Mouse (Mus musculus): Measurements from ENCODE around the gene Fam76a.
A peak's percentile ranks its signal among the peaks of the same experiment; 100 is the strongest.

Gene Fam76a

GRCm38 (mm10) chr4:132922558-132923008, at the start of gene Fam76a:
Gene Fam76a (minus strand): TSS chr4:132922558.
- peak; percentile 99 for DNase-seq (ENCODE audit: low spot score)

GRCm38 (mm10) chr4:132972101-132972500, 49.7 kb upstream of the Fam76a start:
- no peak for DNase-seq (ENCODE audit: low spot score)

DNA sequence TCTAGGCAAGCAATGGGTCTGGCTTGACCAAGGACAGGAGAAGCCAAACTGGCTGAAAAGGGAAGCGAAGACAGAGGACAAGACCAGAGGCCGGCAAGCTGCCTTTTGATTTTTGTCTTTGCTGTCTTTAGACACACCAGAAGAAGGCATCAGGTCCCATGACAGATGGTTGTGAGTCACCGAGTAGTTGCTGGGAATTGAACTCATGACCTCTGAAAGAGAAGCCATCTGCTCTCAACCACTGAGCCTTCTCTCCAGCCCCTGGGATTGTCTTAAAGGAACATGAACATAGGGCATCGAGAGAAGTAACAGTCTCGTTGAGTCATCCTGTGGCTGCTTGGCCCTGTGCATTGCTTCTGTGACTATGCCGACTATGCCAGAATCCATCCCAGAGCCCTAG, 49.2 kb upstream of the Fam76a start:
- no peak for DNase-seq (ENCODE audit: low spot score)

GRCm38 (mm10) chr4:132968105-132968938, 46.0 kb upstream of the Fam76a start:
- no peak for DNase-seq (ENCODE audit: low spot score)

DNA sequence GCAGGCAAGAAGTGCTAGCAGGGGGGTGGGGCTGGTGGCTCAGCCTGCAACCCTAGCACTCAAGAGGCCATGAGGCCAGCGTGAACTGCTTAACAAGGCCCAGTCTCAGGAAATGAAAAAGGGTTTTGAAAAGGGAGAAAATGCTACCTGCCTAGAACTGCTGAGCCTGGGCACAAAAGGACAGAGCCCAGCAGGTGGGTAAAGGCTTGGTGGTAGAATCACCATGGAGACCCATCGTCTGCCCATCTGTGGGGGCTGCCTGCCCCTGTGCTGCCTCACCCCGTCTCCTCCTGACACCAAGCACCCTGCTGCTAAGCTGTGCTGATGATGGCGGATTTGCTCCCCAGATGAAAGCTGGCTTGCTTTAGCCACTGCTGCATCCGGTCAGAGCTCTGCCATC, 42.1 kb upstream of the Fam76a start:
- no peak for DNase-seq (ENCODE audit: low spot score)

DNA sequence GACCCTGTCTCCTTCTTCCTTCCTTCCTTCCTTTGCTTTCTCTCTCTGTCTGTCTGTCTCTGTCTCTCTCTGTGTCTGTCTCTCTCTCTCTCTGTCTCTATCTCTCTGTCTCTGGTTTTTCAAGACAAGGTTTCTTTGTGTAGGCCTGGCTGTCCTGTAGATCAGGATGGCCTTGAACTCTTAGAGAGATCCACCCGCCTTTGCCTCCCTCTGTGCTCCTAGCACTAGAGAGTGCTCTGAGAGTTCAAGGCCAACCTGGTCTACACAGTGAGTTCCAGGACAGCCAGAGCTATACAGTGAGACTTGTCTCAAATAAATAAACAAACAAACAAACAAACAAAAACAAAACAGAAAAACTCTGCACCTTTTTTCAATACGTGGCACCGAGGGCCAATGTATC, 41.7 kb upstream of the Fam76a start:
- no peak for DNase-seq (ENCODE audit: low spot score)

DNA sequence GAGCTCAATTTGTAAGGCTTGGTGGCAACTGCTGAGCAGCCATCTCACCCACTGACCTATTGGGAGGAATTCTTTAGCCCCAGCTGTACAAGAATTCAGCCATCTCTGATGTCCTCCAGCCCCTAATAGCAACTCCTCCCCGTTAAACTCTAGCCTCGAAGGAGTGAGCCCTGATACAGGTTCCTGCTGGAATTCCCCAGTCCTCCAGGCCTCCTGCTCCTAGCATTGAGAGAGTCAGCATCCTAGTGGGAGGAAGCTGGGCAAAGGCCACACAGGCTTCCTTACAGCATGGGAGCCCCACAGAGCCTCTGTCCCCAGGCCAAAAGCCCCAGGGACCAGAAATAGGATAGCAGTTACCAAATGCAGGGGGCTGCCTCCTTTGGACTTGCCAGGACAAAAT, 41.1 kb upstream of the Fam76a start:
- DNase-seq (ENCODE audit: low spot score), result no peak

DNA sequence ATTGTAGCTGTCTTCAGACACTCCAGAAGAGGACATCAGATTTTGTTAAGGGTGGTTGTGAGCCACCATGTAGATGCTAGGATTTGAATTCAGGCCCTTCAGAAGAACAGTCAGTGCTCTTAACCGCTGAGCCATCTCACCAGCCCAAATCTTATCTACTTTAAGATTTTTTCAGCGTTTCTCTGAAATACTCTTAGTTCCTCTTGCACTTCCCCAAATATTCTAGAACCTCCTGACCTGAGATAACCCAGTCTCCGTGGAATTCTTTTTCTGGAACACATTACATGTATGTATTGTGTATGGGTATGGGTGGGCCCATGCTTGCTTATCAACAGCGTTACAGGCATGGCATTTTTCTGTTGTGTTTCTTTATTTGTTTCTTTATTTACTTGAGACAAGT, 40.3 kb upstream of the Fam76a start:
- DNase-seq (ENCODE audit: low spot score), result no peak

- no peak for DNase-seq (ENCODE audit: low spot score)
Measured at GRCm38 (mm10) chr4:132961866-132962265, 39.5 kb upstream of the Fam76a start.

DNA sequence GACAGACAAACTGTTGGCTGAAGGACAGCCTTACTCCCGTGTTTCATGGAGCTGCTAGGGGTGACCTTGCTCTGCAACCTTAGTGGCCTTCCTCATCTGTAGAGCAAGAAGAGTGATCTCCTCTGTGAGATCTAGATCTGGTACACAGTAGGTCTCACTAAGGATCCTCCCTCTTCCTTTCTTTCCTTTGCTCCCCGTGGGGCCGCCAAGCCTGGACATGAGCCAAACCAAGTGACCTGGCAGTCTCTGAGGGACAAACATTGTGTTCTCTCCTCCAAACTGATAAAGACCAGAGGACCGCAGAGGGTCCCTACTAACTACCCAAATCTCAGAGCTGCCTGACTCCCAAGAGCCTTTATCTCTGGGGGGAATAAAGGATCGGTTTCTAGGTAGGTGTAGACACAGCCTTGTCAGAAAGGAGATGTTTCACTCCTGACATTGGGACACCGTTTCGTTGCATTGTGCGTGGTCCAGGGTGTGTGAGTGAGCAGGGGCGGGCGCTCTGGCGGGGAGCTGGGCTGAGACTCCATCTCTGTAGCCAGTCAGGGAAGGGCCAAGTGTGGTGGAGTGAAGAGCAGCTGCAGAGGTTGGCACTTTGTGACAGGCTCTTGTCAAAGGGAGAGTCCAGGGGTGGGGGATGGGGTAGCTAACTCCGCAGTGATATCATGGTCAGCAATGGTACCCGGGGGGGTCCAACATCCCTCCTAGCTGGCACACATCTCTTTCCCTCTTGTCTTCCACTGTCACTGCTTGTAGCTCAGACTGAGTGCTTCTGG, 38.7 kb upstream of the Fam76a start:
- DNase-seq (ENCODE audit: low spot score), result peak; percentile 88

DNA sequence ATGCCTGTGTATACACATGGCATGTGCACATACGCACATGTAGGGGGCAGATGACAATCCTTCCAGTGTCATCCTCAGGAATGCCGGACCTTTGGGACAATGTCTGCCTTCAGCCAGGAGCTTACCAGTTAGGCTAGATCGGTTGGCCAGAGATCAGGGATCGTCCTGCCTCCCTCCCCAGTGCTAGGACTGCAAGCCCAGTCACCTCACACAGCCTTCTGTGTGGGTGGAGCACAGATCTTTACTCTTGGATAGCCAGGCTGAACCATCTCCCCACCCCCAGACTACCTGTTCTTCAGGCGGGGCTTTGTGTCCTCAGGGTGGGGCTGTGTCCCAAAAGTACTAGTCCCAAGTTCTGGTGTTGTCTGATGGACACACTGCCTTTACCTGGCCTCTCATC, 38.0 kb upstream of the Fam76a start:
- DNase-seq (ENCODE audit: low spot score), result no peak

- DNase-seq (ENCODE audit: low spot score), result no peak
Measured at GRCm38 (mm10) chr4:132959679-132960045, 37.3 kb upstream of the Fam76a start.

DNA sequence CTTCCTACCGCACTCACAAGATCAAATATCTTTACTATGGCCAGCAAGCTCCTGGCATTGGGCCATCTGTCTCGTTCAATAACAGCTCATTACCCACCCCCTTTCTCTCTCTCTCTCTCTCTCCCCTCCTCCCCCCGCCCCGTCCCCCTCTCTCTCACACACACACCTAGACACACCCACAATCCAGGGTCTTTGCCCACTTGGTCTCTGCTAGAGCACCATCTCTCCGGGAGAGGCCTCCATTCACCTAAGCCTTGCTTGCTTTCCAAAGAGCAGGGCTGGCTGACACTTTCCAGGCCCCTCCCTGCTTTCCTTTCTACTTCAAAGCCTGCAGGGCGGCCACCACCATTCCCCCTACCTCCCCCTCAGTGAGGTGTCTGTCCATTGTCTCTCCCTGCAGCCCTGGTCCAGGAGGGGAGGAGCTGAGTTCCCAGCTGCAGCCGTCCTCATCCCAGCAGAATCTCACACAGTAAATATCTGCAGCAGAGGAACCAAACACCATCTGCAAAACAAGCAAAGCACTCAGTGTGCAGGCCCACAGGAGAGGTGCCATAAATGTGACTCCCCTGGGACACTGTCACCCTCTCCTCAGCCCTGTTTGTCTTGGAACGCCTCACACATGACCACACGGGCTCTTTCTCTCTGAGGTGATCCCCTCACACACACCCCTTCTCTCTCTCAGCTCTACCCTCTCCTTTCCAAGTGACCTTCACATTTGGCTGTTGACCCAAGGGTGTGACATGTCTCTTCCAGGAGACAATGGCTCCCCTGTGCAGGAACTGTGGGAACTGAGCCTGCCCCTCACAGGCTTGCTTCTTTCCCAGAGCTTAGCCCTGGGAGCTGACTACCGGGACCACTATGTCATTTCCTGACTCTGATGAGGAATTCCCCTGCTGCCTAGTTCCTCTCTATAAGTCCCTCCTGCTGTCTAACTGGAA, 36.7 kb upstream of the Fam76a start:
- peak; percentile 76 for DNase-seq (ENCODE audit: low spot score)

DNA sequence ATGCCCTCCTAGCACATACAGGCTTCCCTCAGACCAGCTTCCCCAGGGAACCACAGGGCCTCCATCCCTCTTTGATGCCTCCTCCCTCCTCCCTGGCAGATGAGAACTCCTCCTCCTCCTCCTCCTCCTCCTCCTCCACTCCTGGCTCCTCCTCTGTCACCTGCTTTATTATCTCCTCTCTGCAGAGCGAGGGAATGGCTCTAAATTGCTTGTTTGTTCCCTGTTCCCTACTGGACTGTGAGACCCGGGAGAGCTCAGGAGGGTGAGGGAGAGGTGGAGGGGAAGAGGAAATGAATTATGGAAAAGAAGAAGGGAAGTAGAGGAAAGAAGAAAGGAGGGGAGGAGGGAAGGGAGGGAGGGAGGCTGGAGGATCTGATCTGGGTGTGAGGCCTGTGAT, 33.0 kb upstream of the Fam76a start:
- DNase-seq (ENCODE audit: low spot score), result no peak

- DNase-seq (ENCODE audit: low spot score), result no peak
Measured at GRCm38 (mm10) chr4:132954530-132955394, 32.4 kb upstream of the Fam76a start.

DNA sequence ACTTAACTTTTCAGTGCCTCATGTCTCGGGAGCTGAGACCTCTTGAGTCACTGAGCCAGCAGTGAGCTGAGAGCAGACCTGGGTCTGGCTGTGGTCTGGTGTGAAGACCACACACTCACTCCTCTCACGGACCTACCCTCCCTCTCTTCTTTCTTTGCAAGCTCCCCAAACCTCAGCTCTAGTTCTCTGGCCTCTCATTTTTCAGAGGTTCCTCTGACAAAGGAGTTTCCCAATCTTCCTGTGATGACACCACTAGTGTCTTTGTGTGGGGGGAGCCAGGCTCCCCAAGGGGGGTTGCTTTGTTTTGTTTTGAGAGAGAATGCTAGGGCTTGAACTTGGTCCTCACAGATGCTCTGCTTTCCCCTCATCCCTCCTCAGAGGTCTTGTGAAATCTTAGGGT, 28.6 kb upstream of the Fam76a start:
- DNase-seq (ENCODE audit: low spot score), result no peak

- no peak for DNase-seq (ENCODE audit: low spot score)
Measured at GRCm38 (mm10) chr4:132949882-132950532, 27.6 kb upstream of the Fam76a start.

DNA sequence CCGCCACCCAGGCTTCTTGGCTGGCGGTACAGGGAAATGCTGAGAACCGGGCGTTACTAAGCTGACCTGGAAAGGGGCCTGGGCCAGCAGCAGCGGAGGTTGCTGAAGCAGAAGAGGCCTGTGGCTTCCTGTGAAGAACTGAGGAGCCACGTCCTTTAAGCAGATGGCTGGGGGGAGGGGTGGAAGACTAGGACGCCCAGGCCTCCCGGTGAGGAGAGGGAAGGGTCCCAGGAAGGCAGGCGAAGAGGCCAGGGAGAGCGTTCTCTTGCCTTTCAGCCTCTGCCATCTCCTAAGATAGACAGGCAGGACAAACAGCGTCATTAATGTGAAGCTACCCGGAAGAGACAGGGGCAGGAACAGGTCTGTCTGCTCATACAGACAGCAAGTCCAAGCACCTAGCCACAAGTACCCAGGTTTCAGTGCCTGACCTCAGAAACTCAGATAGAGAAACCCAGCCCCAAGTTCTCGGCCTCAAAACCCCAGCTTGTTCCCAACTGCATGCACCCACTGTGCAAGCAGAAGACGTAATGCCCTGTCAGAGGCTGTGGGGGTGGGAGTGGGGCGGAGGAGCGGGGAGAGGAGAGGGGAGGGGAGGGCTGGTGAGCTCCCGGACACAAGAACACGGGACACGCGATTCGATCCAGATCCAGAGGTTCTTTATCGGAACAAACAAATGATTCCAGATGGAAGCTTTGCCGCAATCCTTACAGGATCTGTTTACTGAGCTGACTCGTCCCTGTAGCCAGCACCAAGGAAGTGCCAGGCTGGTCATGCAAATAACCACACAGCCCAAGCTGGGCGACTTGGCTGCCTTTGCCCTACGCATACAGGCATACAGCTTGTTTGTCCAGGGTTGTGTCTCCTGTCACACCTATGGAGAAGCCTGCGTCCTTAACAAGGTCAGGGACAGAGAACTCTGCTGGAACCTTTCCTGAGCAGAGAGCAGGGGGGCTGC, 24.0 kb upstream of the Fam76a start:
- peak; percentile 79 for DNase-seq (ENCODE audit: low spot score)

DNA sequence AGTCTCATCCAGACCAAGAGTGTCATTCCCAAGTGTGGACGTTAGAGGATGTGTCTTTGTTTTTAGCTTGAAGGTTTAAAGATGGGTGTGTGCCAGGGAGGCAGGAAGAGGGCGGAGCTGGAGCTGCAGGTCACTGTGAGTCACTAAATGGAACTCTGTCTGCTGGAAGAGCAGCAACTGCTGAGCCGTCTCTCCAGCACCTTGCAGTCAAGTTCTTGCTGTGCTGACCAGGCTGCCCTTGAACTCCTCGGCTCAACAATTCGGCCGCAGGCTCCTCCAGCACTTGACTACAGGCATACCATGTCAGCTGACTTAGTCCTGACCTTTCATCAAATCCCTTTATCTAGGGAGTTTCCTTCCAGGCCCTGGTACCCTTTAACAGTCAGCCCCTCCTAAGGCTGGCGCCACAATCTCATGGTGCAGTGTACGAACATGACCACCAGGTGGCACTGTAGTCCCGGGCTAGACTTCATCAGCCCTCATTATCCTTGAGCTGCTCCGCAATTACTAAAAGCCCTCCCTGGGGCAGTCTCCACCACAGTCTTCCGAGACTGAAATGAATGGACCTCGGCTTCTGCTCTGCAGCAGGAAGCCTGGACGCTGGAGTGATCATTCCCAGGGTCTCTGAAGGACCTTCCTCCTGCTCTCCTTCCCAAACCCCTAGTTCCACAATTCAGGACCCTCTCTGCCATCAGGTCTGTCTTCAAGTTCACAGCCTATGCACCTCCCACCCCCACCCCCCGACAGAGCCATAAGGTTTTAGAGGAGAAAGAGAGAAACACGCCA, 23.1 kb upstream of the Fam76a start:
- DNase-seq (ENCODE audit: low spot score), result peak; percentile 91

All from testis, postnatal 10 days (tissue).